Mouse (Mus musculus) brain, adult 10 weeks (tissue): Measurements from ENCODE around the gene Enho. TPM values are rescaled to one million over a fixed set of nuclear protein-coding genes. Genes with fewer than 3 reads are reported as not detected.

Source experiments
- polyA plus RNA-seq: library from polyadenylated mRNA; stranded (reverse); fragments of 350-450 nt; fragmentation: Illumina TruSeq; extraction: RNeasy Lipid Tissue Mini Kit (QIAGEN cat#74804); gene quantifications from one replicate; pipeline ENCODE4 v1.2.3, GENCODE M21; 2015; ENCODE audit warnings: low read depth, low replicate concordance

Enho gene
- 108 TPM for polyA plus RNA-seq

DNA sequence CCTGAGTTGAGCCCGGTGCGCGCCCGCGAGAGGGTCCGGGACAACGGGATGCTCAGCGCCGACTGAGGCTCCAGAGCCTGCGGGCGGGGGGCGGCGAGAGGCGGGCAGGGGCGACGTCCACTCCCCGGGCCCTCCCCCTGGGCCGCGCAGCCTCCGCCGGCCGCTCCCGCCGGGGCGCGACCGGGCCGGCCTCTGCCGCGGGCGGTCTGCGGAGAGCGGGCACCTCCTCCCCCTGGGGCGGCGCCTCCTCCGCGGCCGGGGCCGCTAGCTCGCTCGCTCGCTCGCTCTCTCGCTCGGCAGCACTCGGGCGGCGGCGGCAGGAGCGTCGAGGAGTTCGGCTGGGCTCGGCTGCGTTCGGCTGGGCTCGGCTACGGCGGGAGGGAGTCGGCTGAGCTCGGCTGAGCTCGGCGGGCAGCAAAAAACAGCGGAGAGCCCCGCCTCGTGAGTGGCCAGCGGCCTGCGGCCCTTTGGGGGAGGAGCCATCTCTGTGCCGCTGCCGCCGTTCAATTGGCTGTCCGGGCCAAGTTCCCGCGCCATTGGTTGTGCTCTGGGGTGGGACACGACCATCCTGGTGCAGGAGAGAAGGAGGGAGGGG, at the start of gene Enho:
Enho (minus strand) TSS at position 412 of the 595 bp plus-strand sequence.

Other genes starting within 250 kb of the Enho start
- gene Kif24, start 175.4 kb downstream of the Enho start, polyA plus RNA-seq = 0.91 TPM
- gene Nudt2, start 175.2 kb downstream of the Enho start, polyA plus RNA-seq = 56.2 TPM
- gene AI464131, start 137.2 kb downstream of the Enho start, polyA plus RNA-seq = 18.8 TPM
- gene 1110017D15Rik, start 123.0 kb downstream of the Enho start, polyA plus RNA-seq = 8.2 TPM
- 133 TPM for gene Fam219a, start 70.8 kb downstream of the Enho start, polyA plus RNA-seq
- 7.5 TPM for gene Dnaic1, start 70.5 kb downstream of the Enho start, polyA plus RNA-seq
- 73.5 TPM for gene Cntfr, start 56.8 kb upstream of the Enho start, polyA plus RNA-seq
- gene Il11ra1, start 59.7 kb upstream of the Enho start, polyA plus RNA-seq = 50.0 TPM
- gene Rpp25l, start 73.2 kb upstream of the Enho start, polyA plus RNA-seq = 36.1 TPM
- 210 TPM for gene Dctn3, start 82.8 kb upstream of the Enho start, polyA plus RNA-seq
- gene Arid3c, start 90.8 kb upstream of the Enho start, polyA plus RNA-seq = 0.88 TPM
- 94.3 TPM for gene Galt, start 114.9 kb upstream of the Enho start, polyA plus RNA-seq
- gene Sigmar1, start 115.8 kb upstream of the Enho start, polyA plus RNA-seq = 50.7 TPM
- 391 TPM for gene Ccl27a, start 133.9 kb upstream of the Enho start, polyA plus RNA-seq